Mouse (Mus musculus) E14TG2a.4 (cell line): Measurements from ENCODE around the gene Tial1.

Experiments used
- H3K27me3 ChIP-seq: 2 replicates; pipeline ENCODE4 v1.6.1; 2014; ENCODE audit warnings: low read length, control low read depth; ENCODE audit not compliant: insufficient read depth
- H3K36me3 ChIP-seq: 2 replicates; pipeline ENCODE4 v1.6.1; 2014; ENCODE audit warnings: low read length, control low read depth; ENCODE audit not compliant: insufficient read depth
- H3K4me1 ChIP-seq: replicated peaks from 2 replicates; pipeline ENCODE4 v1.6.1; 2014; ENCODE audit warnings: low read depth, low read length, control low read depth
- H3K4me3 ChIP-seq: replicated peaks from 2 replicates; pipeline ENCODE4 v1.5.1; 2014; ENCODE audit warnings: mild to moderate bottlenecking, low read length
- H3K9me3 ChIP-seq: 2 replicates; pipeline ENCODE4 v1.6.1; 2014; ENCODE audit warnings: low read length, control low read depth
- CTCF ChIP-seq: conservative IDR thresholded peaks from 2 replicates; pipeline ENCODE4 v1.5.1; 2014; ENCODE audit warnings: low read length
- NANOG ChIP-seq: IDR thresholded peaks from 2 replicates; pipeline ENCODE4 v1.6.1; 2014; ENCODE audit warnings: borderline replicate concordance, low read length, mixed read lengths
- POU5F1 ChIP-seq: IDR thresholded peaks from 2 replicates; pipeline ENCODE4 v1.6.1; 2014; ENCODE audit warnings: low read length, borderline replicate concordance

Tial1 gene

DNA sequence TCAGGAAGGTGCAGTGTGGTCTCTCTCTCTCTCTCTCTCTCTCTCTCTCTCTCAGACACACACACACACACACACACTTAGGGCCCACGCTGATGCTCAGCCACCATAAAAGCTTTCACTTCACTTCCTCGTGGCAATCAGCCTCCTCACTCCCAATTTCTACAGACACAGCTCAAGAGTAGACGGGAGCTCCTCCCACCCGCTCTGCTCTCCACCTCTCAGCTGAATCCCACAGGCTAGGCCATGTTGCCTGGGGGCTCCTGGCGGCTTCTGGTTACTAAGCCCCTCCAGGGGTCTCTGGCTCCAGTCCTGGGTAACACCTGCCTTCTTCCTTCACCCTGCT is 68.6 kb downstream of the Tial1 start:
- no peaks in the 10 kb centered on the region for H3K27me3 ChIP-seq
- H3K4me1 ChIP-seq, result peaks cover 24% of the 10 kb centered on the region
- no peaks in the 10 kb centered on the region for H3K9me3 ChIP-seq
- TF ChIP-seq CTCF, result no peak
- peak overlapping the region; percentile 13 for H3K4me3 ChIP-seq
- no peaks in the 10 kb centered on the region for H3K36me3 ChIP-seq

DNA sequence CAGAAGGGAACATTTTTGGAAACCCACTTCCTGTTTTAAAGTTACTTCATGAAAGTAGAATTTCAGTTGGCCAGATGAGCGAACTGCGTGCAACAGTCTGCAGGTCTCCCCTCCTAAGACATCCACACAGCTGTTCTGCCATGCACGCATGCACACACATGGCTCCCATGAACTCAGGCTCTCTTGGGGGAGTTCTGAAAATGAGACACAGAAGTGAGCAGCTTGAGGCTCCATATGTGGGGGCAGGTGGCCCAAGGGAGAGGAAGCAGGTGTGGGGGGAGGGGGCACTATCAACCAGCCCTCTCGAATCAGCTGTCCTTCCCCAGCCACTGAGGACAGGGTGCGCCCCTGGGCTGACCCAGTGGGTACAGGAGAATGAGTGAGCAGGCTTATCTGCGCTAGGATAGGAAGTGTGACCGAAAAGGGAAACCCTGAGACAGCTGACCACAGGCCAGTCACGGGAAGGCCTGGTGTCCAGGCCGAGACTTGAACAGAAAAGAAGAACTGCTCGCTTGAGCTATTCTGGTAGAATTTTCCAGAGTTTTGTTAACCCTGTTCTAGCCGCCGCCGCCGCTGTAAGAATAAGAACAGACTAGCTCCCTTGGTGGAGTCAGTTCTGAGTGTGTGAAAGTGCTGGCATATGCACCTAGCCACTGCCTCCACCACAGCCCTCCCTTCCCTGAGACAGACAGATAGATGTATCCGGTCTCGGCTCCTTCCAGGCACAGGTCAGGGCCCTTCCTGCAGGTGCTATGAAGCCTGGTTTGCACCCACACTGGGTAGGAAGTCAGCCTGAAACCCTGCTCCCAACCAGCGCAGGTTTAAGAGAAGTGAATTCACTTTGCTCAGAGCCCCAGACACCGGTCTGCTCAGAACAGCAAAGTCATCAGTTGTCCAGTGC is 69.2 kb downstream of the Tial1 start:
- no peaks in the 10 kb centered on the region for H3K27me3 ChIP-seq
- no peaks in the 10 kb centered on the region for H3K9me3 ChIP-seq
- no peaks in the 10 kb centered on the region for H3K36me3 ChIP-seq
- H3K4me3 ChIP-seq, result peak overlapping the region; percentile 13
- TF ChIP-seq POU5F1, result no peak
- TF ChIP-seq CTCF, result no peak
- TF ChIP-seq NANOG, result no peak
- peaks cover 24% of the 10 kb centered on the region for H3K4me1 ChIP-seq

DNA sequence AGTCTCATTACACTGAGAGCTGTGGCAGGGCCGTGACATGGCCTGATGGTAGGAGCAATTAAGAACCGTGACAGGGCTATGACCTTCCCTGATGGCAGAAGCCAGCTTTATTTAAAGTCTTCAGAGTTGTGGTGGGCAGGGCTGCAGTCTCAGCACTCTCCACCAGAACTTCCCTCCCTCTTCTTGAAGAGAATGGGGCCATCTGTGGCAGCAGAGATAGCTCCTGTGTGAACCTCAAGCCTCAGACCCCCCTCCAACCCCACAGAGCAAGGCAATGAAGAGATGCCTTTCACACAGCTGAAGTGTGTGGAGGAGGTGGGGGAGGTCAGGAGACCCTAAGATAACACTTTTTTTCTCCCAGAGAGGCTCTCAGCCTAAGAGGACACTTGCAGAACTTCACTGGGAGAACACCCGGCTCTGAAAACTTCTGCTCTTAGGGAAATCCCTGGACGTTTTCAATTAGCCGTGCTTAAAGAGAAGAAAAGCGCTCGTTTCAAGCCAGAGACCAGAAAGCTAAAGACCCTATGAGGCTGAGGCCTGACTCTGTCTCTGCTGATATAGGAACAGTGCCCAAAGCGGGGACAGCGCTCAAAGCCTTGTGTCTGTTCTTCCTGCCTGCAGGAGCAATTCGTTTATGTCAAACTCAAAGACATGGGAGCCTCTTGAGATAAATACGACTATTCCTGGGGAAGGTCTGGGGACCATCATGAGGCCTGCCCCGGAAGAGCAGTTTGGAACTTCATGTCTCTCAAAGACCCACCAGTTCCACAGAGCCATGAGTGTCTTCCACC is 70.1 kb downstream of the Tial1 start:
- TF ChIP-seq POU5F1 (no peak), CTCF (no peak), NANOG (no peak)
- no peaks in the 10 kb centered on the region for H3K27me3 ChIP-seq

More for the DNA sequence above, 70.1 kb downstream of the Tial1 start:
- Histone ChIP-seq H3K36me3 (no peaks in the 10 kb centered on the region), H3K4me3 (no peak overlapping the region), H3K9me3 (no peaks in the 10 kb centered on the region), H3K4me1 (peaks cover 24% of the 10 kb centered on the region)
